Mouse (Mus musculus) megakaryocyte, adult 5-6 weeks (primary cell): ENCODE results near the gene Ipo13. TPM values are rescaled to one million over a fixed set of nuclear protein-coding genes. Genes with fewer than 3 reads are reported as not detected.

Experiments used
- ATAC-seq: 2 replicates; pipeline ENCODE4 v1.8.0; 2016; ENCODE audit warnings: mild to moderate bottlenecking, inconsistent platforms; ENCODE audit not compliant: poor library complexity, severe bottlenecking
- total RNA-seq, 2 experiments: library from RNA; stranded (forward) in 1 of 2; stranded (reverse) in 1 of 2; fragments of 153-499, 151-499 nt in 1 of 2; fragments of 221-1000, 200-1000 nt in 1 of 2; gene quantifications; 2 replicates each; pipeline versions ENCODE4 v1.2.3 to v1.2.4; 2015 to 2017

Gene Ipo13
- total RNA-seq, 2 experiments from 2014 or later = 8.7 to 15.5 TPM

- ATAC-seq = no peak
These were observed 67.8 kb downstream of the Ipo13 start for GRCm38 (mm10) chr4:117847011-117847410.

- ATAC-seq = no peak
These were observed 68.5 kb downstream of the Ipo13 start for GRCm38 (mm10) chr4:117846261-117846660.

DNA sequence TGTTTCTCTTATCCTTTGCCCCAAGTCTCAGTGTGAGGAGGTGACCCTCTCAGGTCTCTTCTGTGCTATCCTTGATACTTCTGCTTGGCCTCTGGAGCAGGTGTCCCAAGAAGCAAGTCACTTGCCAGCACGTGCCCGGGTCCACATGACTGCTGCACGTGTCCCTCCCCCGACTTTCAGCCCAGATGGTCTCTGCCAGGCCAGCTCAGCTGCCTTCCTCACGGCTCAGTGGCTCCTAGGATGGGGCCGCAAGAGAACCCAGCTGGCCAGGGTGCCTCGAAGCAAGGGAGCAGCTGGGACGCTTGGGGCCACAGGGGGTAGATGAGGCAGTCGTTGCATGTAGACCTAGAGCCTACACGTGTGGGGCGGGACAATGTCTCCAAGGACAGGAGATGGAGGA lies 69.5 kb downstream of the Ipo13 start:
- no peak for ATAC-seq

Other genes starting within 250 kb of the Ipo13 start
- 9.6 and 11.3 TPM in 2 replicates for gene Dmap1, start 232.7 kb downstream of the Ipo13 start, total RNA-seq (2015)
- 14.7 and 18.1 TPM in 2 replicates for gene Dmap1, start 232.7 kb downstream of the Ipo13 start, total RNA-seq (2017)
- gene Gm12845, start 190.6 kb downstream of the Ipo13 start, total RNA-seq (2015) = not detected in 2 replicates
- gene Gm12845, start 190.6 kb downstream of the Ipo13 start, total RNA-seq (2017) = not detected in 2 replicates
- not detected in 2 replicates for gene Klf17, start 149.4 kb downstream of the Ipo13 start, total RNA-seq (2015)
- not detected in 2 replicates for gene Klf17, start 149.4 kb downstream of the Ipo13 start, total RNA-seq (2017)
- gene Slc6a9, start 80.5 kb downstream of the Ipo13 start, total RNA-seq (2015) = 0.76 and 2.6 TPM in 2 replicates
- gene Slc6a9, start 80.5 kb downstream of the Ipo13 start, total RNA-seq (2017) = 1.9 and 6.1 TPM in 2 replicates
- not detected in 2 replicates for gene Ccdc24, start 42.4 kb downstream of the Ipo13 start, total RNA-seq (2015)
- gene Ccdc24, start 42.4 kb downstream of the Ipo13 start, total RNA-seq (2017) = not detected in 2 replicates
- not detected in 2 replicates for gene B4galt2, start 31.5 kb downstream of the Ipo13 start, total RNA-seq (2015)
- gene B4galt2, start 31.5 kb downstream of the Ipo13 start, total RNA-seq (2017) = 0.61 TPM in 1 of 2 replicates, not detected in the other
- gene Atp6v0b, start 27.7 kb downstream of the Ipo13 start, total RNA-seq (2015) = 482 and 584 TPM in 2 replicates
- gene Atp6v0b, start 27.7 kb downstream of the Ipo13 start, total RNA-seq (2017) = 229 and 245 TPM in 2 replicates
- gene Dph2, start 23.0 kb downstream of the Ipo13 start, total RNA-seq (2015) = 5.2 and 6.5 TPM in 2 replicates
- 4.1 and 4.3 TPM in 2 replicates for gene Dph2, start 23.0 kb downstream of the Ipo13 start, total RNA-seq (2017)
- not detected in 2 replicates for gene Artn, start 14.8 kb upstream of the Ipo13 start, total RNA-seq (2015)
- gene Artn, start 14.8 kb upstream of the Ipo13 start, total RNA-seq (2017) = not detected in 2 replicates
- 5.3 and 7.3 TPM in 2 replicates for gene St3gal3, start 219.9 kb upstream of the Ipo13 start, total RNA-seq (2015)
- 6.6 and 7.2 TPM in 2 replicates for gene St3gal3, start 219.9 kb upstream of the Ipo13 start, total RNA-seq (2017)